Mouse (Mus musculus): Measurements from ENCODE around the gene Syt9. TPM values are rescaled to one million over a fixed set of nuclear protein-coding genes. Genes with fewer than 3 reads are reported as not detected.

The Syt9 gene
- total RNA-seq (2023) = not detected

GRCm38 (mm10) chr7:107370232-107371125, at the start of gene Syt9:
Gene Syt9 (plus strand): TSS chr7:107370728.

GRCm38 (mm10) chr7:107567261-107567671, 196.7 kb downstream of the Syt9 start, which contains the start of gene Olfml1:
Gene Olfml1 (plus strand): TSS chr7:107567446.

GRCm38 (mm10) chr7:107594857-107595402, 224.4 kb downstream of the Syt9 start, which contains the start of gene Ppfibp2:
Gene Ppfibp2 (plus strand): TSS chr7:107595207.

Other genes with a start within 250 kb of the Syt9 start
- not detected for gene Olfr715, start 239.6 kb upstream of the Syt9 start, total RNA-seq (2023)
- not detected for gene Olfr716, start 232.4 kb upstream of the Syt9 start, total RNA-seq (2023)
- gene Nlrp14, start 203.7 kb upstream of the Syt9 start, total RNA-seq (2023) = not detected
- gene Rbmxl2, start 161.3 kb upstream of the Syt9 start, total RNA-seq (2023) = not detected
- gene Olfml1, start 196.7 kb downstream of the Syt9 start, total RNA-seq (2023) = not detected
- 10 to 100 TPM; 12.4 to 15.7 TPM for gene Ppfibp2, start 224.5 kb downstream of the Syt9 start, total RNA-seq (2023)